Mouse (Mus musculus) kidney, embryonic 16.5 days (tissue): ENCODE measurements at regions not wholly inside any gene's neighbourhood (a gene's known extent, or its start where the extent isn't known, plus 50 kb on each side); places are given as distances from the start of the nearest gene placed in this dataset.

Experiments used
- ATAC-seq: fragments of 200-750 bp; cut with Nextera tagmentation; 2 replicates; pipeline ENCODE4 v1.8.0; 2017; ENCODE audit warnings: moderate TSS enrichment; ENCODE audit not compliant: low FRiP score, low TSS enrichment
- H3K27ac ChIP-seq: fragments of 300-500 bp; sonication (generic); 2 replicates; pipeline ENCODE4 v1.5.1; 2014; ENCODE audit warnings: low read length
- H3K27me3 ChIP-seq: fragments of 300-500 bp; sonication (generic); 2 replicates; pipeline ENCODE4 v1.6.1; 2014; ENCODE audit warnings: low read length, control low read depth, mixed read lengths; ENCODE audit not compliant: insufficient read depth
- H3K36me3 ChIP-seq: fragments of 300-500 bp; sonication (generic); 2 replicates; pipeline ENCODE4 v1.6.1; 2014; ENCODE audit warnings: low read length, control low read depth, mixed read lengths; ENCODE audit not compliant: insufficient read depth
- H3K4me1 ChIP-seq: fragments of 300-500 bp; sonication (generic); 2 replicates; pipeline ENCODE4 v1.6.1; 2014; ENCODE audit warnings: low read length, control low read depth, mixed read lengths; ENCODE audit not compliant: insufficient read depth
- H3K4me2 ChIP-seq: fragments of 300-500 bp; sonication (generic); replicated peaks from 2 replicates; pipeline ENCODE4 v1.6.1; 2014; ENCODE audit warnings: low read depth, low read length
- H3K4me3 ChIP-seq: fragments of 300-500 bp; sonication (generic); 2 replicates; pipeline ENCODE4 v1.5.1; 2014; ENCODE audit warnings: mild to moderate bottlenecking, low read length
- H3K9ac ChIP-seq: fragments of 300-500 bp; sonication (generic); replicated peaks from 2 replicates; pipeline ENCODE4 v1.6.1; 2014; ENCODE audit warnings: low read length
- H3K9me3 ChIP-seq: fragments of 300-500 bp; sonication (generic); 2 replicates; pipeline ENCODE4 v1.6.1; 2016; ENCODE audit warnings: low read length, control low read depth
- WGBS: fragments of 180-500 bp; shearing (Covaris S2); extraction: QIAGEN DNeasy Blood & Tissue Kit; methylation state at CpG from one replicate; pipeline ENCODE4 v1.1.7; 2014; 5-methylcytosine and 5-hydroxymethylcytosine counted together

GRCm38 (mm10) chr8:37048912-37049692, 55.7 kb downstream of the AI429214 start:
- Histone ChIP-seq H3K9me3 (no peaks in the 10 kb centered on the region), H3K9ac (no peak overlapping the region), H3K27me3 (no peaks in the 10 kb centered on the region), H3K36me3 (no peaks in the 10 kb centered on the region), H3K4me3 (no peak overlapping the region), H3K27ac (no peak overlapping the region), H3K4me1 (0 out of 2 replicates have a peak, but pooled peaks cover 3% of the 10 kb centered on the region), H3K4me2 (no peak overlapping the region)
- ATAC-seq: no peak
- 77% methylated on average over 5 of the region's 5 CpGs for WGBS

GRCm38 (mm10) chr8:37049969-37050683, 56.7 kb downstream of the AI429214 start:
- ATAC-seq: no peak
- Histone ChIP-seq H3K36me3 (no peaks in the 10 kb centered on the region), H3K9ac (no peak overlapping the region), H3K27me3 (no peaks in the 10 kb centered on the region), H3K4me1 (0 out of 2 replicates have a peak, but pooled peaks cover 3% of the 10 kb centered on the region), H3K4me2 (no peak overlapping the region), H3K9me3 (no peaks in the 10 kb centered on the region), H3K4me3 (no peak overlapping the region), H3K27ac (no peak overlapping the region)
- WGBS: 76% methylated on average over 6 of the region's 6 CpGs

- WGBS: 5% methylated on average over 1 of the region's 1 CpGs
- 0 out of 2 replicates have a peak, but pooled peaks cover 3% of the 10 kb centered on the region for H3K4me1 ChIP-seq
- no peak overlapping the region for H3K9ac ChIP-seq
- no peak overlapping the region for H3K27ac ChIP-seq
- no peak for ATAC-seq
- no peaks in the 10 kb centered on the region for H3K36me3 ChIP-seq
- H3K9me3 ChIP-seq: no peaks in the 10 kb centered on the region
- no peaks in the 10 kb centered on the region for H3K27me3 ChIP-seq
- H3K4me2 ChIP-seq: no peak overlapping the region
- H3K4me3 ChIP-seq: no peak overlapping the region
Measured at GRCm38 (mm10) chr8:37050684-37051028, 57.3 kb downstream of the AI429214 start.

GRCm38 (mm10) chr8:37056376-37056775, 63.0 kb downstream of the AI429214 start:
- no peak for ATAC-seq
- H3K27me3 ChIP-seq: no peaks in the 10 kb centered on the region
- 82% methylated on average over 3 of the region's 3 CpGs for WGBS
- no peak overlapping the region for H3K27ac ChIP-seq
- H3K9me3 ChIP-seq: no peaks in the 10 kb centered on the region
- no peak overlapping the region for H3K4me3 ChIP-seq
- no peaks in the 10 kb centered on the region for H3K36me3 ChIP-seq
- no peak overlapping the region for H3K4me2 ChIP-seq
- no peaks in the 10 kb centered on the region for H3K4me1 ChIP-seq
- no peak overlapping the region for H3K9ac ChIP-seq

- H3K27ac ChIP-seq: no peak overlapping the region
- no peak overlapping the region for H3K9ac ChIP-seq
- H3K4me1 ChIP-seq: no peaks in the 10 kb centered on the region
- H3K27me3 ChIP-seq: no peaks in the 10 kb centered on the region
- H3K9me3 ChIP-seq: no peaks in the 10 kb centered on the region
- H3K4me3 ChIP-seq: no peak overlapping the region
- no peaks in the 10 kb centered on the region for H3K36me3 ChIP-seq
- ATAC-seq: no peak
- no peak overlapping the region for H3K4me2 ChIP-seq
- 62% methylated on average over 6 of the region's 6 CpGs for WGBS
Measured at GRCm38 (mm10) chr8:37058390-37058789, 65.0 kb downstream of the AI429214 start.

GRCm38 (mm10) chr8:37062012-37062944, 68.9 kb downstream of the AI429214 start:
- H3K9me3 ChIP-seq: no peaks in the 10 kb centered on the region
- H3K27me3 ChIP-seq: no peaks in the 10 kb centered on the region
- no peak overlapping the region for H3K4me2 ChIP-seq
- ATAC-seq: peak; percentile 87; the same call in 1 of the 2 replicates
- H3K4me3 ChIP-seq: no peak overlapping the region
- H3K9ac ChIP-seq: no peak overlapping the region
- 34% methylated on average over 13 of the region's 13 CpGs for WGBS
- H3K4me1 ChIP-seq: no peaks in the 10 kb centered on the region
- no peak overlapping the region for H3K27ac ChIP-seq
- H3K36me3 ChIP-seq: no peaks in the 10 kb centered on the region

GRCm38 (mm10) chr8:37063764-37064331, 70.4 kb downstream of the AI429214 start:
- no peak overlapping the region for H3K4me3 ChIP-seq
- H3K36me3 ChIP-seq: no peaks in the 10 kb centered on the region
- no peak overlapping the region for H3K4me2 ChIP-seq

GRCm38 (mm10) chr8:37072905-37073304, 79.5 kb downstream of the AI429214 start:
- no peak for ATAC-seq
- no peak overlapping the region for H3K4me3 ChIP-seq
- H3K9me3 ChIP-seq: no peaks in the 10 kb centered on the region
- no peaks in the 10 kb centered on the region for H3K27me3 ChIP-seq
- H3K4me1 ChIP-seq: no peaks in the 10 kb centered on the region
- no peaks in the 10 kb centered on the region for H3K36me3 ChIP-seq
- H3K27ac ChIP-seq: no peak overlapping the region
- H3K9ac ChIP-seq: no peak overlapping the region
- 20% methylated on average over 2 of the region's 2 CpGs for WGBS
- H3K4me2 ChIP-seq: no peak overlapping the region

More at GRCm38 (mm10) chr8:37063764-37064331, 70.4 kb downstream of the AI429214 start:
- H3K9ac ChIP-seq: no peak overlapping the region
- H3K4me1 ChIP-seq: no peaks in the 10 kb centered on the region
- H3K9me3 ChIP-seq: no peaks in the 10 kb centered on the region
- no peaks in the 10 kb centered on the region for H3K27me3 ChIP-seq
- no peak overlapping the region for H3K27ac ChIP-seq
- WGBS: 17% methylated on average over 12 of the region's 12 CpGs
- ATAC-seq: peak; percentile 73

GRCm38 (mm10) chr8:37099727-37100126, 106.3 kb downstream of the AI429214 start:
- Histone ChIP-seq H3K9ac (no peak overlapping the region), H3K4me2 (no peak overlapping the region), H3K27me3 (no peaks in the 10 kb centered on the region), H3K9me3 (no peaks in the 10 kb centered on the region), H3K4me1 (no peaks in the 10 kb centered on the region), H3K36me3 (no peaks in the 10 kb centered on the region), H3K27ac (no peak overlapping the region), H3K4me3 (no peak overlapping the region)
- no peak for ATAC-seq
- 71% methylated on average over 2 of the region's 2 CpGs for WGBS
